Mouse (Mus musculus) NIH3T3 (cell line): ENCODE measurements around the gene Celsr3.

Experiments
- DNase-seq: peaks from one replicate; pipeline ENCODE4 v3.0.0-alpha.2; 2012; ENCODE audit warnings: low read depth

Celsr3 gene

GRCm38 (mm10) chr9:108825820-108826699 lies at the start of gene Celsr3:
Gene Celsr3, plus strand, starts transcription at chr9:108826320.
- DNase-seq: peak; percentile 56

GRCm38 (mm10) chr9:108776614-108777013 lies 49.5 kb upstream of the Celsr3 start:
- no peak for DNase-seq

GRCm38 (mm10) chr9:108777276-108777675 lies 48.8 kb upstream of the Celsr3 start:
- no peak for DNase-seq

- DNase-seq: no peak
Observed at GRCm38 (mm10) chr9:108780959-108781358, 45.2 kb upstream of the Celsr3 start.

DNA sequence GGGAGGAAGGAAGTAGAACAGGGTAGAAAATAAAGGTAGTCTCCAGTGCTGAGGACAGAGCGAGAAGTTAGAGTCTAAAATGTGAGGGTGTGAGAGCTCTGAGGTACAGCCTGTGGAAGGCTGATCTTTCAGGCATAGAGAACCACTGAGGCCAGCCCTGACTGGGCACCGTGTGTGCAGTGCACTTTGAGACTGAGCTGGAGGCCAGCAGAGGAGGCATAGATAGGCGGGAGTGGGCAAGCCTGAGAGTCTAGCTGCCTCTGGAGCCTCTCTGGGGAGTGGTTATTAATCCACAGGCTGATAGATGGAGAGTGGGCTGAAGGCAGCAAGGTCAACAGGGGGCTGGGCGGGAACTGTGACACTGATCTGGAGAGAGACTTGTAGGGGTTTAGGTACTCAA lies 44.2 kb upstream of the Celsr3 start:
- no peak for DNase-seq

GRCm38 (mm10) chr9:108782836-108783547 lies 43.1 kb upstream of the Celsr3 start:
- DNase-seq: no peak

GRCm38 (mm10) chr9:108783548-108784463 lies 42.3 kb upstream of the Celsr3 start, which contains the start of gene Ip6k2:
Gene Ip6k2, plus strand, starts transcription at chr9:108783796.
- DNase-seq: peak; percentile 95

DNA sequence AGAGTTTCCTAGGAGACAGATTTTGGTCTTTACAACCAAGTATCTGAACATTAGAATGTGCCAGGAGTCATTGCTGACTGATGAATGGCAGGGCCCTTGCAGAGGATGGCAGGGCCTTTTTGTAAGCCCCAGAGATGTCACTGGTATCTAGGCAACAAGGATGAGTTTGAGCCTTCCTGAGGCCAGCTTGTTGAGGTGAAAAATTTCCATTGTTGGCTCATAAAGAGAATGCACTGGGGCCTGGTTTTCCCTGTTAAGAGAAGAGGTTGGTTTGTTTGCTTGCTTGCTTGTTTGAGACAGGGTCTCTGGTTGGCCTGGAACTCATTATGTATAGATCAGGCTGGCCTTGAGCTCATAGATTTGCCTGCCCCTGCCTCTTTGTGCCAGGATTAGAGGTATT lies 40.7 kb upstream of the Celsr3 start:
- no peak for DNase-seq

DNA sequence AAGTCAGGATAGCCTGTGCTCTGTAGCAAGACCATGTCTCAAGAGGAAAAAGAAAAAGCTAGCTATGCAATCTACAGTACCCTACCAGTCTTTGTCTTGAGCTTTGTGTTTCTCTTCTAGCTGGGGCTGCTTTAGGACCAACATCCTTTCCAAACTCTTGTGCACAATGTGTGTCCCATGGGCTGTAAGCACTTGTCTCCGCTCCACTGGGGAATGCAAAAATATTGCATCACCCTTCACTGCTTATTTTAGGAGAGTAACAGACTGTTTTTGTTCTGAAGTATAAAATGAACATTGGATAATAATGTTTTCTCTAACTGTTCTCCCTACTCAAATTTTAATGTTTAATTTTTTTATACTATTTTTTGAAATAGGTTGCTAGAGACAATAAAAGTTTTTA lies 39.6 kb upstream of the Celsr3 start:
- DNase-seq: no peak

GRCm38 (mm10) chr9:108787080-108787479 lies 39.0 kb upstream of the Celsr3 start:
- no peak for DNase-seq

GRCm38 (mm10) chr9:108788713-108789112 lies 37.4 kb upstream of the Celsr3 start:
- no peak for DNase-seq

GRCm38 (mm10) chr9:108792307-108792706 lies 33.8 kb upstream of the Celsr3 start:
- no peak for DNase-seq

GRCm38 (mm10) chr9:108792730-108793129 lies 33.4 kb upstream of the Celsr3 start:
- DNase-seq: no peak

DNA sequence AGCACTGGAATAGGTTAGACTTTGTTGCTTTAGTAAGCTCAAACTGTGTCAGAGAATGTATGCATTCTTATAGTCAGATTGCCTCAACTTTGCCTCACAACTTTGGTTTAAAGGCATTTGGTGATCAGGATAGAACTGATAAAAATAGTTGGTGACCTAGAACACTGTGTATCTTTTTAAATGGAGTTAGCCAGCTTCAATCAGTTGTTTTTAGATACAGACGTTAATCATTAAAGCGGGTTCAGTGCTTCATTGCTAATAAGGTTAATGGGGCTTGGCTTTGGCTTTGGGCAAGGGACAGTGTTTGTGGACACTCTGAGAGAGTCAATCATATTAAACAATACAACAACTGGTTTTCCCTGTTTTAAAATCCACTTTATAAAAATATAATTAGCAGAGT lies 30.8 kb upstream of the Celsr3 start:
- DNase-seq: no peak

DNA sequence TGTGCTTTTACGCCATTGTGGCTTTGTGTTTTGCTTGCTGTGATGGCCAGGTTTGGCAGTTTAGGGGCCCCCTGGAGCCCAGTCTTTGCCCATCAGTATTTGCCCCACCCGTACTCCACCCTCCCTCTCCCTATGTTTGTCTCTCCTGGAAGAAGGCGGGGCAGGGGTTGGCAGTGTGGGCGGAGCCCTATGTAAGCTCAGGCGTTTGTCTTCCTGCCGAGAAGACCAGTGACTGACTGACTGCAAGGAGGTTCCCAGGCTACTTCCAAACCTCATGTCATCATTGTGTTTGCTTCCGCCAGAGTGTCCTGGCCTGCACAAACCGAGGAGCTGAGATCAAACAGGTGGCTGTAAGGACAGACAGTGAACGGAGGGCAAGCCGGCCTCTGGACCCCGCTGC lies 30.4 kb upstream of the Celsr3 start:
- DNase-seq: peak; percentile 66

- DNase-seq: peak; percentile 67
Observed at GRCm38 (mm10) chr9:108796351-108796981, 29.7 kb upstream of the Celsr3 start.

- no peak for DNase-seq
Observed at GRCm38 (mm10) chr9:108797477-108797876, 28.6 kb upstream of the Celsr3 start.

- DNase-seq: no peak
Observed at GRCm38 (mm10) chr9:108798508-108799075, 27.5 kb upstream of the Celsr3 start.

- DNase-seq: no peak
Observed at GRCm38 (mm10) chr9:108799564-108799963, 26.6 kb upstream of the Celsr3 start.

- DNase-seq: no peak
Observed at GRCm38 (mm10) chr9:108805768-108806167, 20.4 kb upstream of the Celsr3 start.

- no peak for DNase-seq
Observed at GRCm38 (mm10) chr9:108806379-108806778, 19.7 kb upstream of the Celsr3 start.
